Mouse (Mus musculus) heart, postnatal 10 days (tissue): ENCODE data around the gene Mydgf. TPM values are rescaled to one million over a fixed set of nuclear protein-coding genes. Genes with fewer than 3 reads are reported as not detected.

ENCODE experiments used
- DNase-seq, 2 experiments: peaks; one replicate each; pipeline ENCODE4 v3.0.0; 2021
- intact Hi-C: fragments of 180-260 bp; cut with DNase I; formaldehyde crosslinking; loops from one replicate; pipeline ENCODE4 v1.15.1; 2025
- total RNA-seq, 2 experiments: library from RNA; stranded (reverse); gene quantifications; 2 replicates each; pipeline ENCODE4 v1.2.3; 2021

The Mydgf gene
- total RNA-seq, 2 experiments from 2014 or later = 36.6 to 40.3 TPM

DNA sequence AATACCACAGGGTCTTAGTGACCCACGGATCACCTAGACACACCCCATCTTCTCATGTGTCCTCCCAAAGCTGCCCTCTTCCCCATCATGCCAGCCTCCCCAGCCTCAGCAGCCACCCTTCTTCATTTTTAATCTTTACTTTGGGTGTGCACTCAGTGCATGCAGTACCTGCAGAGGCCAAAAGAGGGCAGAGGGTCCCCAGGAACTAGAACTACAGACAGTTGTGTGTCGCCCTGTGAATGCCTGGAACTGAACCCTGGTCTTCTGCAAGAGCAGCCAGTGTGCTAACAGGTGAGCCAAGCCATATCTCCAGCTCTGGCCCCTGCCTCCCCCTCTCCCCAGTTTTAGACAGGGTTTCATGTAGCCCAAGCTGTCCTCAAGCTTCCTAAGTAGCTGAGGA lies 13.1 kb upstream of the Mydgf start:
- no peak for DNase-seq
- intact Hi-C loops = loop anchor here (2.0 kb wide), 1 partner anchor 56 kb away; no protein-coding TSS in a partner anchor

DNA sequence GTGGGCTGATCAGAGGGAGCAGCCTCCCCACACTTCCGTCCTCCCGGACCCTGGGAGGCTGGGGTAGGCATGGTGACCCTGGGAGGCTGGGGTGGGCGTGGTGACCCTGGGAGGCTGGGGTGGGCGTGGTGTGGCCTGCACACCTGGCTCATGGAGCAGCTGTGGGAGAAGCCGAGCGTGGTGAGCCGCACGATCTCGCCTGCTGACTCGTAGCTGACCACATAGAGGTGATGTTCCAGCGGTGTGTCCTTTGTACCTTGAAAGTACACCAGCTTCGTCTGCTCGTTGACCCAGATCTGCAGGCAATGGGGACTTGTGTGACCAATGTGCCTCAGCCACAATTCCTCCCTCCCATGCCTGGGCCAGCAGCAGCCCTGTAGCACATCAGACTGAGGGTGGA lies 11.0 kb upstream of the Mydgf start:
- intact Hi-C loops = no loop called here
- no peak for DNase-seq

GRCm38 (mm10) chr17:56194357-56194756 lies 10.6 kb upstream of the Mydgf start:
- intact Hi-C loops = no loop called here
- no peak for DNase-seq

DNA sequence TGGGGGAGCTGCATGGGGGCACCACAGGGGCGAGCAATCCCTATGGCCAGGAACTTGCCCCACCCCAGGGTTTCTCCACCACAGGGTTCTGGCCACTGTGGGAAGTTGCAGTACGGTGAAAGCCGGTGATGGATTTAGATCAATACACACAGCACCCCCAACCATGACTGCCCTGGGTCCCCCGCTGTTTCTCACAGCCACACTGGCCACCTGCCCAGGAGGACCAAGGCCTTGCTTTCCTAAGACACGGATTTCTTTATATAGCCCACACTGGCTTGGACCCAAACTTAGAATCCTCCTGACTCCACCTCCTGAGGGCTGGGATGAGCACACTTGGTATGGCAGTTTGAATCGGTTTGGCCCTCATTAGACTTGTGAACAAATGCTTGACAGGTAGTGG lies 7.5 kb upstream of the Mydgf start:
- DNase-seq = no peak
- intact Hi-C loops = no loop called here

DNA sequence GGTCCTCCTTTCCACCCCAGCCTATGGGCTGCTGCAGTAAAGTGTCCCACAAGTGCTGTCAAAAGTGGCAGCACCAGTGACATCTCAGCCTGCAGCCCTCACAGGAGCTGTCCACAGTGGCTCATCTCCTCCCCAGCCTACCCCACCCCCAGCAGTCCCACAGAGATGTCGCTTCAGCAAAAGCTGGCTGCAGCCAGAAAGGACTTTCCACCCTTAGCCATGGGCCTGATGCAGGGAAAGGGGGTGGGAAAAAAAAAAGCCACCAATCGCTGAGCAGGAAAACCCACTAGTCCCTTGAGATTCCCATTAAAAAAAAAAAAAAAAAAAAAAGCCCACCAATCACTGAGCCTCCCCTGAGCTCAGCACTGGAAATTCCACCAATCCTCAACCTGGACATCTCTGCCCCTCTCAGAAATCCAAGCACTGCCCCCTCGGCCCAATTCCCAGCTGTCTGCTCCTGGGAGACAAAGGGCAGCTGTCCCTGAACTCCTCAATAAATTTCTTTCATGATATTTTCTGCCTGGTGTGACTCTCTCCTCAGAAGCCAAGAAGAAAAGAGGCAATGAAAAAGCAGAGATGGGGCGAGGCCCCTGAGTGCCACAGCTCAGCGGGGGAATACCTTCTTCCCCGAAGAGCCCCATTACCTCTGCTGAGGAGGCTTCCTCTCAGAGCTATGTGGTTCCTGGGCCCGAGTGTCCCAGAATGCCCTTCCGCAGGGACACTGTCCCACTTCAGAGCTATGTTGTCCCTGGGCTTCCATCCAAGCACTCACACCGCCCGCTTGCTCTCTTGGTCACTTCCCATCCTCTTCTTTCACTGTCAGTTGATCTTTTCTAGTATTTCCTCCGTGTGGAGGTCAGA lies 1.8 kb upstream of the Mydgf start:
- intact Hi-C loops = no loop called here
- peak; percentile 81 to 84 for DNase-seq

DNA sequence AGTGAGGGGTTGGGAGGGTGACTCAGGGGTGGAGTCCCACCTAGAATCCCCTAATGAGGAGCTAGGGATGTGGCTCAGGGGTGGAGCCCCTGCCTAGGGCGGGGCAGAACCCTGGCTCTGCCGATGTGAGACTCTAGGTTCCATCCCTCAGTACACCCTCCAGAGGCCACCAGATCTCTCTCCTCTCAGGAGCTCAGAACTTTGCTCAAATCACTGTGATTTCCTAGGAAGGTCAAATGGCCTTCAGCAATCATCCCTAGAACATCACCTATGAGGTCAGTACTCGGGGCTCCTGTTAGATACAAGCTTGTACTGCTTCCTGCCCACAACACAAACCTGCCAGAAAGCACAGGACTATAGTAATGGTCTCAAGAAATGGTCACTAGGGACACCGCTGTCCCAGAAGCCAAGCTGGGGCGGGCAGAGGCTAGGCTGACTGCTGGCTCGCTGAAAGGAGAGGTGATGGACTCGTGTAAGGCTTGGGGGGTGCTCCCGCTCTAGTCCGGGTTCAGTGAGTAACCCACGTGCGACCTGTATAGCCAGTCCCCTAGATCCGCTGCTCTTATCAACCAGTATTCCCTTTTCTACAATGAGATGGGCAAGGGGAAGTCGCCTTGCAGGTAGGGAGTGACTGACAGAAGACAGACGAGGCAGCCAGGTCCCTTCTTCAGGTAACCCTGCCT lies 604 bp downstream of the Mydgf start:
- no peak for DNase-seq
- intact Hi-C loops = loop anchor here (2.0 kb wide), 1 partner anchor 20 kb away; the partner anchor contains the start of gene Tnfaip8l1

GRCm38 (mm10) chr17:56175416-56175815 lies 8.3 kb downstream of the Mydgf start:
- intact Hi-C loops = no loop called here

GRCm38 (mm10) chr17:56173401-56174046 lies 10.2 kb downstream of the Mydgf start:
- intact Hi-C loops = no loop called here
- no peak for DNase-seq

More at GRCm38 (mm10) chr17:56175416-56175815, 8.3 kb downstream of the Mydgf start:
- DNase-seq = no peak

DNA sequence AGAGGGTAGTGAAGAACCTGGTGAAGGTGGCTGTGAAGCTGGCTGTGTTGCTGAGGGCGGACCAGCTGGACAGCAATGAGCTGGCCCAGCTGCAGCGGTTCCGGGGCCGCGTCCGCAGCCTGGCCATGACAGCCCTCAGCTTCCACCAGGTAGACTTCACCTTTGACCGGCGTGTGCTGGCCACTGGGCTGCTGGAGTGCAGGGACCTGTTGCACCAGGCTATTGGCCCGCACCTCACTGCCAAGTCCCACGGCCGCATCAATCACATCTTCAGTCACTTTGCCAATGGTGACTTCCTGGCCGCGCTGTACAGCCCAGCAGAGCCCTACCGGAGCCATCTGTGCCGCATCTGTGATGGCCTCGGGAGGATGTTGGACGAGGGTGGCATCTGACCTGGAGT lies 11.8 kb downstream of the Mydgf start:
- DNase-seq = no peak

GRCm38 (mm10) chr17:56171456-56171855 lies 12.3 kb downstream of the Mydgf start:
- no peak for DNase-seq
- intact Hi-C loops = no loop called here

More for the DNA sequence above, 11.8 kb downstream of the Mydgf start:
- intact Hi-C loops = no loop called here

- intact Hi-C loops = no loop called here
- no peak for DNase-seq
Measured at GRCm38 (mm10) chr17:56170636-56171035, 13.1 kb downstream of the Mydgf start.

GRCm38 (mm10) chr17:56169830-56170229 lies 13.9 kb downstream of the Mydgf start:
- intact Hi-C loops = no loop called here
- peak; percentile 47 for DNase-seq

- no peak for DNase-seq
- intact Hi-C loops = no loop called here
Measured at GRCm38 (mm10) chr17:56165671-56166070, 18.0 kb downstream of the Mydgf start.

- no peak for DNase-seq
- intact Hi-C loops = no loop called here
Measured at GRCm38 (mm10) chr17:56164510-56164909, 19.2 kb downstream of the Mydgf start.

- DNase-seq = no peak
- intact Hi-C loops = loop anchor here (2.0 kb wide), 1 partner anchor 19 kb away; the partner anchor contains the start of gene Mydgf
Measured at GRCm38 (mm10) chr17:56163523-56164102, 20.1 kb downstream of the Mydgf start.

DNA sequence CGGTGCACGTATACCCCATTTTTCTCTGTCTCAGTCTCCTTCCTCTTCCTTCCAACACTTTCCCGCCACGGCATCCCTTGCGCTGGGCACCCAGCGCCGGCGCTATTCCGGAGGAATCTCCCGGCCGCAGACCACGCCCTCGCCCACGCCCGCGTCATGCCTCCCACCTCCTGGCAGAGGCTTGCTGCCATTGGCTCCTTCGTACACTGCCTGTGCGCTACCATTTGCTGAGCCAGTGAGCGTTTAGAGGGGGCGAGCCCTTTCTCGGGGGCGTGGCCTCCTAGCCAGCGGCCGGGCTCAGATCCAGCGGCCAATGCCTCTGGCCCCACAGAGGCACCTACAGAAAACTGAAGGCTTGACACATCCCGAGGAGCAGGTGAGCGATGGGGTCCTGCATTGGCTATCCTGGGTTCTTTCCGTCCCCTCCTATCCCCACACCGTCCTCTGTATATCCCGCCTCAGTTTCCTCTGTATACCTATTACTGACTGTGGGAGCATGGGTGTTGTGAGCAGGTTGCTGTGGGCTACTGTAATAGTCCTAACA lies 21.4 kb downstream of the Mydgf start, which contains the start of gene Tnfaip8l1:
Gene Tnfaip8l1 (plus strand): TSS at position 247 of the 544 bp plus-strand sequence.
- DNase-seq = peak; percentile 96 to 97
- intact Hi-C loops = loop anchor here (2.0 kb wide), 1 partner anchor 20 kb away; the partner anchor contains the start of gene Mydgf

GRCm38 (mm10) chr17:56159729-56160128 lies 24.0 kb downstream of the Mydgf start:
- intact Hi-C loops = loop anchor here (1.0 kb wide), 1 partner anchor 27 kb away; no protein-coding TSS in a partner anchor
- DNase-seq = peak; percentile 74 to 81

DNA sequence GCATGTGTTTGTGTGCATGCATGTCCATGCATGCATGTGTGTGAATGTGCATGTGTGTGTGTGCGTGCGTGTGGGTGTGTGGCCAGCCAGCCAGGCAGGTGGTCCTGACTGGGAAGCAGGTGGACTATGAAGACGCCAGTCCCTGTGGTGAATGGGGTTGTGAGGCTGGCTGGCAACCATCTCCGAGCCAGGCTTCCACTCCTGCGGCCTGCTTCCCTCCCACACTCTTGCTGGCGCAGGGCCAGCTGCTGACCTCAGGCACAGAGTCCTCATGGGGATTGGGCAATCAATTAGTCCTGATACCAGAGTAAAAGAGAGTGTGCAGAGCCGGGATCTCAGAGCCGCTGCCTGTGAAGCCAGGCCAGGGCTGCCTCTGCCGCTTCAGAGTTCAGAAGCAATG lies 30.1 kb downstream of the Mydgf start:
- peak in 1 of 2 experiments; percentile 57 for DNase-seq
- intact Hi-C loops = no loop called here

DNA sequence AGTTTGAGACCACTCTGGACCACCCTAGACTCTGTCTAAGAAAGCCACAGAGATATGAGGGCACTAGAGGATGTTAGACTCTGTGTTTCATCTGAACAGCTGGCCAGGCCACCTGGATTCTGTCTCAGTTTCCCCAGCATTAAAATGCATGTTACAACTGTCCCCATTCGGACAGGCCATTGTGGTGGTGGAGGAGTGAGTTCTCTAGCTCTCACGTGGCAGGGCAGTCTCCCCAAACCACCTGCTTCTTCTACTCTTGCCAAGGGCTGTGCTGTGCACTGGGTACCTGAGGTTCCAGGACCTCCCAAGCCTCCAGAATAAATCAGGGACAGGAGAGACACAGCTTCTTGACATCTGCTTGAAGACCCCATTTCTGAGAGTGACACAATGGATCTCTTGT lies 33.8 kb downstream of the Mydgf start:
- no peak for DNase-seq
- intact Hi-C loops = no loop called here
